Mouse (Mus musculus): Measurements from ENCODE around the gene Insig1. TPM values are rescaled to one million over a fixed set of nuclear protein-coding genes. Genes with fewer than 3 reads are reported as not detected.

Gene Insig1
- 10 to 100 TPM; 71.4 to 76.6 TPM for total RNA-seq (2021)
- long read RNA-seq, experiment 1, transcript Insig1-201 (5 exons, 2,697 nt) = major isoform, 239 of 255 reads
- long read RNA-seq, experiment 1, partial matches to known transcripts = 1 of 255 reads
- long read RNA-seq, experiment 1, other reads (novel, unspliced or antisense) = 15 of 255 reads
- long read RNA-seq, experiment 2, transcript Insig1-201 (5 exons, 2,697 nt) = major isoform, 184 of 201 reads
- long read RNA-seq, experiment 2, partial matches to known transcripts = 8 of 201 reads
- long read RNA-seq, experiment 2, other reads (novel, unspliced or antisense) = 9 of 201 reads

DNA sequence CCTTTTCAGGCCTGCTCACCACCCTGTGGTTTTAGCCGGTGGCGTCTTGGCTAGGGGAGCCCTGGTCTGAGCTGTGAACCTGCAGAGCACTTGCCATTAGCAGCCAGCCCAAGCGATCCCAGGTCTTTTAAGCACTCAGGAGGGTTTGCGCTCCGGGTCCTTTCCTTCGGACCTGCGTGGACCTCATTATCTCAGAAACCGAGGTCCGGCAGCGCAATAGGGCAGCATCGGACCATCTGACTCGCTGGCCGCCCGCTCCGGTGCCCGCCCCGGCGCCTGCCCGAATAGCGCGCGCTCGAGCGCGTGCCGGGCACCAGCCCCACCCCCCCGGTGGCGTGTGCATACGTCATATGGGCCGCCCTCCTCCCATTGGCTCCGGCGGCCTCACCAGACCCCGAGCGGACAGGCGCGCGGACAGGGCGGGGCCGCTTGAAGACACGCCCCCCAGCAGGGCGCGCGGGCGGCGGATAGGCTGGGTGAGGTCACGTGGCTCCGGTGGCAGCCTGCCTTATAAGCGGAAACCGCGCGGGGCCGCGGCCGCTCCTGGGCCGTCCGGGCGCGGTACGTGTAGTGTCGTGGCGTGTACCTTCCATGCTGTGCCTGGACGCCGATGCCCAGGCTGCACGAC lies at the start of gene Insig1:
Gene Insig1, plus strand, starts transcription at position 536 of the 628 bp plus-strand sequence.
- intact Hi-C loops (cut with DNase I) = loop anchor here (5.0 kb wide), 2 partner anchors 224 to 279 kb away; partner anchors contain the start of gene Paxip1
- peak; percentile 99 for DNase-seq (ENCODE audit: low spot score in 2 of 2)

GRCm38 (mm10) chr5:28023452-28023851 lies 47.7 kb upstream of the Insig1 start:
- no peak for DNase-seq (ENCODE audit: low spot score in 2 of 2)
- intact Hi-C loops (cut with DNase I) = no loop called here

- intact Hi-C loops (cut with DNase I) = no loop called here
Observed at GRCm38 (mm10) chr5:28031577-28032236, 39.5 kb upstream of the Insig1 start.

DNA sequence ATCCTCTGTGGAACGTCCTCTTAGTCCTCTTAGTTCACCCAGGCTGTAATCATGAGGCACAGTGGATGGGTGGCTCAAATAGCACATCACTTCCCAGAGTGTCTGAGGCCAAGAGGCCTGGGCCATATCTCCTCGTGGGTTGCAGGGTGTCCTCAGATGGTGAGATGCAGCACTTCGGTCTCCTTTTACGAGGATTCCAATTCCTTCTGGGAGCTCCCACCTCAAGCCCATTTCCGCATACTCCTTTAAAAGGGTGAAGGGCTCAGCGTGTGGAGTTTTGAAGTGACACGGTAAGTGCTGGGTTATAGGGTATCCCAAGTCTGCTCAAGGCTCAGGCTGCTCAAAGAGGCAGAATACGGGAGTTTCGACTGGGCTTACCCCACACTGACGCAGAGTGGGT lies 38.3 kb upstream of the Insig1 start:
- intact Hi-C loops (cut with DNase I) = no loop called here
- no peak for DNase-seq (ENCODE audit: low spot score in 2 of 2)

More at GRCm38 (mm10) chr5:28031577-28032236, 39.5 kb upstream of the Insig1 start:
- no peak for DNase-seq (ENCODE audit: low spot score in 2 of 2)

DNA sequence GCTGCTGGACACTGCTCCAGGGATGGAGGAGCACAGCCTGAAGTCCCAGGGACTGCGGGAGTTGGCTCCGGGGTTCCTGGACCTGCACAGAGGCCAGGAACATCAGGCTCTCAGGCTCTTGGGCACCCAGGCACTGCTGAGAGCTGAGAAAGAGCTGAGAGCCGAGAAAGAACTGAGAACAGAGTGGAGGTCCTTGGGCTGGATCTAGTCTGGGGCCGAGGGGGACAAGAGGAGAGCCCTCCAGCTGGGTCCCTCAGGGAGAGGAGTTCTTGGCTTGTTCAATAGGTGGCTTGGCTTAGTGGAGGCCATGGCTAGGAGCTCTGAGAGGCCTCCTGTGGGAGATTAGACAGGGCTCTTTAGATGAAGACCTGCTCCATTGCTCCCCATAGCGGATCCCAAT lies 37.9 kb upstream of the Insig1 start:
- intact Hi-C loops (cut with DNase I) = no loop called here
- no peak for DNase-seq (ENCODE audit: low spot score in 2 of 2)

DNA sequence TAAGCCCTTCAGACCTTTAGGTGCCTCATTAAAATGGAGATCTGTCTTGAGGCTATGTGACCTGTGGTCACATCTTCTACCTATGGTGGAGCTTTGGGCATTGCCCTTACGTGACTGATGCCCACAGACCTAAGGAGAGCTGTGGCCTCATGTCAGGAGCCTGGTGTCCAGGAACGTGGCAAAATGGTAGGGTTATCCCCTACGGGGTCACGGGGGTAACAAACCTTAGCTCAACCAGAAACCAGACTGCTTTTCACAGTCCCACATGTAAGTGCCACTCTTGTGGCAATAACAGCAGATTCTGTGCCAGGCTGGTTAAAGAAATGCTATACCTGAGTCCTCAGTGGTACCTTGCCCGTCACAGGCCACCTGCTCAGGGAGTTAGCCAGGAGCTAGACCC lies 37.3 kb upstream of the Insig1 start:
- intact Hi-C loops (cut with DNase I) = no loop called here
- DNase-seq (ENCODE audit: low spot score in 2 of 2) = no peak

GRCm38 (mm10) chr5:28036011-28036410 lies 35.2 kb upstream of the Insig1 start:
- no peak for DNase-seq (ENCODE audit: low spot score in 2 of 2)
- intact Hi-C loops (cut with DNase I) = no loop called here

GRCm38 (mm10) chr5:28036518-28036917 lies 34.6 kb upstream of the Insig1 start:
- intact Hi-C loops (cut with DNase I) = no loop called here

GRCm38 (mm10) chr5:28037172-28037591 lies 34.0 kb upstream of the Insig1 start:
- DNase-seq (ENCODE audit: low spot score in 2 of 2) = no peak
- intact Hi-C loops (cut with DNase I) = no loop called here

More at GRCm38 (mm10) chr5:28036518-28036917, 34.6 kb upstream of the Insig1 start:
- DNase-seq (ENCODE audit: low spot score in 2 of 2) = no peak

DNA sequence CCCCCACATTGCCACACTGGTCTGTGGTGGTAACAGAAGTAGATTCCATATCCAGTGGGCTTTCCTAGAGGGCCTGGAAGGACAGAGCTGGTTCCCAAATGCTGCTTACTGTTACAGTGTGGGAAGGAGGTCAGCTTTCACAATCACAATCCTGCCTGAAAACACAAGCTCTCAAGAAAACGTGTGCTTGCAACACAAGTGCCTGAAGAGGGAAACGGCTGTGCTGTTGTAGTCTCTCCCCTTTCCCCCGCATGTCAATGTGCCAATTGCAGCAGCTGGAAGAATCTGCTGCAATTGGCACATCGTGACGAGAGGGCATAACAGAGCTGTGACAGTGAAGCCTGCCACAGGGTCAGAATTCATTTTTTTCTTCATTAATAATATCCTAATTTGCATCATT lies 33.5 kb upstream of the Insig1 start:
- DNase-seq (ENCODE audit: low spot score in 2 of 2) = no peak
- intact Hi-C loops (cut with DNase I) = no loop called here

DNA sequence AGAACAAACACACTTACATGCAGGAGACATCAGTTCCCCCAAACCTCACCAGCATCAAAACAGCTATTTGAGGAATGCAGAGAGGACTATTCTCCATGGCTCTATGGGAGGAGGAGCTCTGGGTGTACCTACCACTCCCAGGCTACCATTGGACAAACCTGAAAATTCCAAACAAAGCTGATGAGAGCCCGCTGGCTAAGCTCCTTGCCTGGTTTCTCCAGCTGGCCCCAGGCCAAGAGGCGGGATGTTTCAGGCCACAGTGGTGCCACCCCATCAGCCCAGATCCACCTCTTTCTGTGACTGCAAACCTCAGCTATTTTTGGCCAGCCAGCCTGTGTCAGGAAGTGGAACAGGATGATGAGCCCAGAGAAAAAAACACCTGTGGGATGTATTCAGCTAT lies 33.0 kb upstream of the Insig1 start:
- intact Hi-C loops (cut with DNase I) = no loop called here
- DNase-seq (ENCODE audit: low spot score in 2 of 2) = peak; percentile 14 to 17

GRCm38 (mm10) chr5:28039746-28040655 lies 31.2 kb upstream of the Insig1 start:
- intact Hi-C loops (cut with DNase I) = no loop called here

DNA sequence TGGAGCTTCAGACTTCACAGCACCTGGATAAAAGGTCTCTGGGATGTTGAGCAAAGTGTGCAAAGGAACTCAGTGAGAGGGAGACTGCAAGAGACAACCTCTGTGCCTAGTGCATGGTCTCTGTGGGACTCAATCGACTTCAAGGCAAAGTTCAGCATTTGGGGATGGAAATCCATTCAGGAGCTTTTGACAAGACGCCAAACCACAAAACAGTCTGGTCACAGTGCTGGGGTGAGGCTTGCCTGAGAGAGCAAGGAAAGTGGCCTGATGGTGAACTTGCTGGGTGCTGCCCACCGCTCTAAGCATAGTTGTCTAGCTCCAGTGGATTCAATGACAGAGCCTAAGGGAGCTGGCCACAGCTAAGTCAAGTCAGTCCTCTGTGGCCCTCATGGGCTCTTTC lies 30.4 kb upstream of the Insig1 start:
- DNase-seq (ENCODE audit: low spot score in 2 of 2) = no peak
- intact Hi-C loops (cut with DNase I) = no loop called here

More at GRCm38 (mm10) chr5:28039746-28040655, 31.2 kb upstream of the Insig1 start:
- DNase-seq (ENCODE audit: low spot score in 2 of 2) = no peak

GRCm38 (mm10) chr5:28042021-28042420 lies 29.1 kb upstream of the Insig1 start:
- no peak for DNase-seq (ENCODE audit: low spot score in 2 of 2)
- intact Hi-C loops (cut with DNase I) = no loop called here

DNA sequence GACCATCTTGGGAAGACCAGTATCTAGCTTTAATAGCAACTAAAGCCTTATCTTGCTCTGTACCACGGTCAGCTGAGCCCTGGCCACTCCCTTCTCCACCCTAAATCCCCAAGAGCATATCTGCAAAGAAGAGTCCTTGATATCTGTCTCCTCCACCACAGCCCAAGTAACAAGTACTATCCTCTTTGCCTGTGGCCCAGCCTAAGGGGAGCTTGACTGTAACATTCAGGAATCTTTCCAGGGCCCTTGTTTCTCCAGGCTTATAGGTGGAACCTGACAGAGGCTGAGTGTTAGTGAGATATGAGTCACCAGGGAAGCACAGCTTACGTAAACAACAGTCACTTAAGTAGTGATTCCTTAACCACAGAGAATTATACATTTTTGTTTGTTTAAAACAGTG lies 28.4 kb upstream of the Insig1 start:
- intact Hi-C loops (cut with DNase I) = no loop called here
- no peak for DNase-seq (ENCODE audit: low spot score in 2 of 2)

- DNase-seq (ENCODE audit: low spot score in 2 of 2) = no peak
- intact Hi-C loops (cut with DNase I) = no loop called here
Observed at GRCm38 (mm10) chr5:28043386-28043785, 27.8 kb upstream of the Insig1 start.

- DNase-seq (ENCODE audit: low spot score in 2 of 2) = no peak
- intact Hi-C loops (cut with DNase I) = no loop called here
Observed at GRCm38 (mm10) chr5:28046966-28047365, 24.2 kb upstream of the Insig1 start.

GRCm38 (mm10) chr5:28047961-28048360 lies 23.2 kb upstream of the Insig1 start:
- intact Hi-C loops (cut with DNase I) = no loop called here

DNA sequence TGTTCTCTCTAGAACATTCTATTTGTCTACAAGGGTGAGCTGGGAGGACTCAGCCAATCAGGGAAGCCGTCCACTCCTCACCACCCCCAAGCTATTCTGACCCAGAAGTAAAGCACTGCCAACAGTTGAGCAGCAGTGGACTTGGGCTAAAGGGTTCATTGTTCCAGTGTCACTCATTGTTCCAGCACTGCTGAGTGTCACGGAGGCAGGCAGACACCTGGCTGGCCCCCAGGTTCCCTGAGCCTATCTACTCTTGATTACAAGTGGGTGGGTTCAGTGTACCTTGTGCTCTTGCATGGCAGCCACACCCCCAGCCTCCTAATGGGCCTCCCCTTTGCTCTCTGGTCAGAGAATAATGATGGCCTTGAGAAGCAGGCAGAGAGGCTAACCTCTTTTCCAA lies 15.7 kb upstream of the Insig1 start:
- intact Hi-C loops (cut with DNase I) = no loop called here
- no peak for DNase-seq (ENCODE audit: low spot score in 2 of 2)

More at GRCm38 (mm10) chr5:28047961-28048360, 23.2 kb upstream of the Insig1 start:
- DNase-seq (ENCODE audit: low spot score in 2 of 2) = no peak
